Mouse (Mus musculus) heart, embryonic 11.5 days (tissue): Measurements from ENCODE around the gene Fam107b. TPM values are rescaled to one million over a fixed set of nuclear protein-coding genes. Genes with fewer than 3 reads are reported as not detected.
A peak's percentile ranks its signal among the peaks of the same experiment; 100 is the strongest.

ENCODE experiments used
- ATAC-seq: fragments of 200-750 bp; cut with Nextera tagmentation; replicated peaks from 2 replicates; pipeline ENCODE4 v1.8.0; 2017; ENCODE audit warnings: moderate library complexity; ENCODE audit not compliant: insufficient number of reproducible peaks, low FRiP score, low TSS enrichment
- H3K27ac ChIP-seq: fragments of 300-500 bp; sonication (generic); 2 replicates; pipeline ENCODE4 v1.5.1; 2014; ENCODE audit warnings: mild to moderate bottlenecking, low read depth, low read length
- H3K27me3 ChIP-seq: fragments of 300-500 bp; sonication (generic); 2 replicates; pipeline ENCODE4 v1.6.1; 2014; ENCODE audit warnings: mild to moderate bottlenecking, low read length, mixed read lengths; ENCODE audit not compliant: control insufficient read depth, insufficient read depth
- H3K36me3 ChIP-seq: fragments of 300-500 bp; sonication (generic); 2 replicates; pipeline ENCODE4 v1.6.1; 2014; ENCODE audit warnings: mild to moderate bottlenecking, low read length, moderate library complexity, mixed read lengths; ENCODE audit not compliant: control insufficient read depth, insufficient read depth
- H3K4me1 ChIP-seq: fragments of 300-500 bp; sonication (generic); 2 replicates; pipeline ENCODE4 v1.6.1; 2014; ENCODE audit warnings: low read length; ENCODE audit not compliant: control insufficient read depth, insufficient read depth
- H3K4me2 ChIP-seq: fragments of 300-500 bp; sonication (generic); 2 replicates; pipeline ENCODE4 v1.6.1; 2014; ENCODE audit warnings: mild to moderate bottlenecking, moderate library complexity
- H3K4me3 ChIP-seq: fragments of 300-500 bp; sonication (generic); 2 replicates; pipeline ENCODE4 v1.5.1; 2014; ENCODE audit warnings: low read depth, low read length
- H3K9ac ChIP-seq: fragments of 300-500 bp; sonication (generic); 2 replicates; pipeline ENCODE4 v1.6.1; 2014; ENCODE audit warnings: mild to moderate bottlenecking, low read depth, low read length, moderate library complexity
- H3K9me3 ChIP-seq: fragments of 300-500 bp; sonication (generic); replicated peaks from 2 replicates; pipeline ENCODE4 v1.6.1; 2016; ENCODE audit warnings: low read length; ENCODE audit not compliant: control insufficient read depth
- WGBS: fragments of 180-500 bp; shearing (Covaris S2); extraction: QIAGEN DNeasy Blood & Tissue Kit; methylation state at CpG from one replicate; pipeline ENCODE4 v1.1.7; 2014; ENCODE audit not compliant: insufficient replicate concordance; 5-methylcytosine and 5-hydroxymethylcytosine counted together
- polyA plus RNA-seq: library from polyadenylated mRNA; unstranded; fragments of >200 nt; fragmentation: Nextera tagmentation; extraction: Ambion mirVana; gene quantifications from 2 replicates; pipeline ENCODE4 v1.2.1, GENCODE M21; 2014

The Fam107b gene
- polyA plus RNA-seq, 1 experiment from 2014 or later: 34.6 TPM

DNA sequence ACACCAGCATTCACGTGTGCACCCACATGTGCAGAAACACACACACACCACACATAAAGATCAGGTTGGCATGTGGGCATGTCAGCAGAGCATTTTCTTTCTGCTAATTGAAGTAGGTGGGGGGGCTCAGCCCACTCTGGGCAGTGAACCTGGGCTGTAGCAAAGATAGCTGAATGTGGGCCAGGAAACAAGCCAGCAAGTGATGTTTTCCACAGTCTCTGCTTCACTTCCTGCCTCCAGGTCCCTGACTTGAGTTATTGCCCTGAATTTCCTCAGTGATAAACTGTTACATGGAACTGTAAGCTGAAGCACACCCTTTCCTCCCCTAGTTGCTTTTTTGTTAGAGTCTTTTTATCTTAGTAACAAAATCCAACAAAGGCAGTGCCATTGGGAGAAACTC lies 6.1 kb downstream of the Fam107b start:
- Histone ChIP-seq H3K4me1 (no peaks in the 10 kb centered on the region), H3K9ac (no peak overlapping the region), H3K36me3 (no peaks in the 10 kb centered on the region), H3K27ac (no peak overlapping the region), H3K9me3 (no peaks in the 10 kb centered on the region), H3K4me2 (no peak overlapping the region), H3K4me3 (no peak overlapping the region), H3K27me3 (no peaks in the 10 kb centered on the region)
- WGBS: 83% methylated on average over 1 of the region's 1 CpGs
- ATAC-seq: 0 out of 2 replicates have a peak, but pooled peaks have one; percentile 10

DNA sequence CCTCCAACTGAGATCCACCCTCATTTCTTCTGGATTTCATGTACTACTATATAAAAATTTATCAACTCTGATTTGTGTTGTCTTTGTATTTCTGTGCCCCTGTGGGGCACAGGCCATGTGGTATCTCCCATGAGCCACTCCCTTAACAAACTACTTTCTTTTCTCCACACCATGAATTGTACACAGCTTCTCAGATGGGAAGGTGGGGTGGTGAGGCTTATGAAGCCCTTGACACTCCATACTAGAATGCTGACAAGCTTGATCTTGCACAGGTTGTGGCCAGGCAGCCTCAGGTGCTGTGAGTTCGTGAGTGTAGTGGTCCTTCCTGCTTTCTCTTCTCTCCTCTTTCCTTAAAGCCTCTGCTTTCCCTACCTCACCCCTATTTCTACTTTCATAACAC lies 6.9 kb downstream of the Fam107b start:
- Histone ChIP-seq H3K4me3 (no peak overlapping the region), H3K4me1 (no peaks in the 10 kb centered on the region), H3K36me3 (no peaks in the 10 kb centered on the region), H3K9me3 (no peaks in the 10 kb centered on the region), H3K27me3 (no peaks in the 10 kb centered on the region), H3K9ac (no peak overlapping the region), H3K27ac (no peak overlapping the region), H3K4me2 (no peak overlapping the region)
- ATAC-seq: no peak
- WGBS: 50% methylated on average over 1 of the region's 1 CpGs

DNA sequence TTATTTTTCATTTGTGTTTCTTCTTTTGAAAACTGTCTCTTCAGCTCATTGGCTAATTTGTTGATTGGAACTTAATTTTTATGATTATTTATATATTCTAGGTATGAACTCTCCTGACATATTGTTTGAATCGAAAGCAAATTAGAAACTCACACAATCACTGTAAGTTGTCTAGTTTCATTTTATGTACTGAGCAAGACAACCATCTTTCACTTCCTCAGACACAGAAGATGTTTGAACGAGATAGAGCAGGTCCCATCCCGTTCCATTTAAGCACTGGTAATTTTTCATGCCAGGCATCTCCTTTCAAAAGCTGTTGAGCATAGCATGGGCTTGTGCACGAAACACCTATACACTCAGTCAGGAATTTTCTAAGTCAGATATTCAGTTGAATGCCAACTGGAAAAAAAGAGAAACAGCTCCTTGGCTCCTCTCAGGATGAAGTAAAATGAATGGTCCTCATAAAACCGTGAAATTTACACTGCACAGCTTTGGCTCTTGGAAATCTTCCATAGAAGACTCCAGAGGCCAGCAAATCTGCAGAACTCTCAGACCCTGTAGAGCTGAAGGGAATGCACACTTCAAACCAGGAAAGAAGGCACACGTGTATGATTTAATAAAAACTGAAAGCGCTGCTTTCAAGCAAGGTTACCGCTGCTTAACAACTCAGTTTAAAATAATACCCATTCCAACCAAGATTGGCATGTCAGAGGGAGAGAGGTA lies 8.1 kb downstream of the Fam107b start:
- H3K36me3 ChIP-seq: no peaks in the 10 kb centered on the region
- WGBS: 77% methylated on average over 8 of the region's 8 CpGs
- H3K4me1 ChIP-seq: no peaks in the 10 kb centered on the region
- no peak for ATAC-seq
- H3K9ac ChIP-seq: no peak overlapping the region
- no peak overlapping the region for H3K27ac ChIP-seq
- no peaks in the 10 kb centered on the region for H3K27me3 ChIP-seq
- no peak overlapping the region for H3K4me2 ChIP-seq
- no peak overlapping the region for H3K4me3 ChIP-seq
- no peaks in the 10 kb centered on the region for H3K9me3 ChIP-seq

DNA sequence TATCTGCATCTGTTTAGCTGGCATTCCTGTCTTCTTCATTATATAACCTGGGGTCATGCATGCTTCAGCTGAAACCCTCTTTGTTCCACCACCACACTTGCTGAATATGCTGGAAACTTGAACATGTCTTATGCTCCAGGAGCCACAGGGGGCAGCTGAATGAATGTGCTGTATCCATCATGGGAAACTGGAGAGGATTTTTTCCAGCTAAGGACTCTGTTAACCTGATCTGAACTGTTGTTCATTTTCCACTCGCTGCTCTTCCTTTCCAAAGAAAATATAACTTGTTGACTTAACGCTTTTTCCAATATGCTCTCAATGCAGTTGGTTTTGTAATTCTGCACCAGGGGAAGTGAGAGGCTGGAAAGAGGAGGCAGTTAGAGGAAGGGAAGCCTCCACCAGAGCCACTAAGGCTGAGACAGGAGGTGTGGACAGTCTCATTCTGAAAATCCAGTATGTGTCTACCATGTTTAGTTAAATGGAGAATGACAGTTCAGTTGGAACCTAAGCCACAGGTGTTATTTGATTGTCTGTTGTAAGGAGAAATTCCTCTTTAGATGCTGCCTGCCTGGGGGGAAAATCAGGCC lies 9.1 kb downstream of the Fam107b start:
- ATAC-seq: no peak
- Histone ChIP-seq H3K27ac (no peak overlapping the region), H3K9ac (no peak overlapping the region), H3K36me3 (no peaks in the 10 kb centered on the region), H3K4me2 (no peak overlapping the region), H3K27me3 (no peaks in the 10 kb centered on the region), H3K9me3 (no peaks in the 10 kb centered on the region), H3K4me3 (no peak overlapping the region), H3K4me1 (no peaks in the 10 kb centered on the region)
- WGBS: 49% methylated on average over 2 of the region's 2 CpGs

DNA sequence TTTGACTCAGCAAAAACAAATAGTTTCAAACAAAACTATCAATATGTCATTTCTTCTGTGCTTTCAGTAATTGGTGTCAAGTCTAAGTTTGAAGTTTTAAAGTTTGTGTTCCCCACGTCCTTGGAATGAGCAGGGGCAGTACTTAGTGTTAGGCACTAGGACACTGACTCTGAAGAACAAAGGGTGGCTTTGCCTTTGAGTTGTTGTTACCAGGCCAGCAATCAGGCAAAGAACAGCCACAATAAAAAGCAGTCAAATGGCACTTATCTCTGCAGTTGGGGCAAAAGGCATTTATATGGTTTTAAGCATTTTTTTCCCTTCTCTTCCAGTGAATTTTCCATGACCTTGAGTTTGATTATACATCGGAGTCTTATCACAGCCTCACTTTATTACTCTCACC lies 12.5 kb downstream of the Fam107b start:
- no peak for ATAC-seq
- Histone ChIP-seq H3K27me3 (no peaks in the 10 kb centered on the region), H3K9ac (no peak overlapping the region), H3K27ac (no peak overlapping the region), H3K4me1 (no peaks in the 10 kb centered on the region), H3K4me3 (no peak overlapping the region), H3K36me3 (no peaks in the 10 kb centered on the region), H3K9me3 (no peaks in the 10 kb centered on the region), H3K4me2 (no peak overlapping the region)
- 72% methylated on average over 2 of the region's 2 CpGs for WGBS

DNA sequence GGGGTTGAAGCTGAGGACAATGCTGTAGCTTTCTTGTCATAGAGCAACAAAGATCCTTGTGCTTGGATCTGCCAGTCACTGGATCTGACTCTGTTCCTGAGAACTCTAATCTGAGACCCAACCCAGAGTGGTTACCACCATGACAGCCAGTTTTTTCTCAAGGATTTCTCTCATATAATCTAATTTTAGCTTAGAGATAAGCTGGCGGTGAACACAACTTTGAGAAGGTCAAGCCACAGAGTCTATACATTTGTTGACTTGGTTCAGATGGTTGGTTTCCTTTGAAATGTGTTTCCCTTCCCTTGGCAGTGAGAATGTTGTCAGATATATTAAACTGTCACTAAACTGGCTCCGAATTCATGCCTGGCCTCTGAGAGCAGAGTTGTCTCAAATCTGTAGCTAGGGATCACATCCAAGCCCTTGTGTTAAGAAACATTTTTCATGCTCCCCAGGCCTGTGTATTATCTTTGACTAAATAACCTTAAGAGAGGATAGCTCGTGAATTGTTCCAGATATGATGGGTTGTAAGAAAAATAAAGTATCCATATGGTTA lies 15.0 kb downstream of the Fam107b start:
- Histone ChIP-seq H3K4me3 (no peak overlapping the region), H3K9me3 (no peaks in the 10 kb centered on the region), H3K4me2 (no peak overlapping the region), H3K27me3 (no peaks in the 10 kb centered on the region), H3K9ac (no peak overlapping the region), H3K27ac (no peak overlapping the region), H3K4me1 (no peaks in the 10 kb centered on the region), H3K36me3 (no peaks in the 10 kb centered on the region)
- ATAC-seq: no peak
- 51% methylated on average over 3 of the region's 3 CpGs for WGBS

DNA sequence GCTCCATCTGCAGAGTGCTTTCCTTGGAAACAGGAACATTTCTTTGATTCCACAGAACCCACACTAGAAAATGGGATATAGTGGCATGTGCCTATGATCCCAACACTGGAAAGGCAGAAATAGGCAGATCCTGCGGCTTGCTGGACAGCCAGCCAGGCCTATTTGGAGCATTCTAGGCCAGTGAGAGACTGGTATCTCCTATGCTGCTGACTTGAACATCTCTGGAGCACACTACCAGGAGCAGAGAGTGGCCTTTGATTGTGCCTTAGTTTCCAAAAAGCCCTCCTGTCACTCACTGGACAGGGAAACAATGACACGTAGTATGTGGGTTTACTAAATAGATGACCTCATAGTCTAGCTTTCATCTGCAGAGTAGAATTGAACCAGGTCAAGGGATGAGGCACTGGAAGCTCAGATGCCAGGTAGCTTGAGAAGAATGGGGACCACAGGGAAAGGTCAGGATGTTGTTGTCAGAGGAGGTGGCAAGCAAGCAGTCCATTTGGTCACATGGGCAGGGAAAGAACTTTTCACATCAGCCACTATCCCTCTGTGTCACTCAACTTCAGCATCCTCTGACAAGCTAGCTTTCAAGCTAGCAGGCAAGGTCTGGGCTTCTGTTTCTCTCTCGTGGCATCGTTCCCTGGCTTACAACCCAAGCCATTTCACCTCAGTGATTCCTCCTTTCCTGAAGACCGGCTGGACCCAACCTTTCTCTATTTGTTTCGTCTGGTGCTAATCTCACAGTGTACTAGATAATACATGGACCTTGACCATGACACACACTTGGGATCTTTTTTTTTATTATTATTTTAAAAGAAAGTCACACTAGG lies 20.0 kb downstream of the Fam107b start:
- Histone ChIP-seq H3K4me1 (no peaks in the 10 kb centered on the region), H3K27ac (no peak overlapping the region), H3K27me3 (no peaks in the 10 kb centered on the region), H3K9me3 (no peaks in the 10 kb centered on the region), H3K4me3 (no peak overlapping the region), H3K4me2 (no peak overlapping the region), H3K36me3 (no peaks in the 10 kb centered on the region), H3K9ac (no peak overlapping the region)
- no peak for ATAC-seq
- 79% methylated on average over 6 of the region's 6 CpGs for WGBS

DNA sequence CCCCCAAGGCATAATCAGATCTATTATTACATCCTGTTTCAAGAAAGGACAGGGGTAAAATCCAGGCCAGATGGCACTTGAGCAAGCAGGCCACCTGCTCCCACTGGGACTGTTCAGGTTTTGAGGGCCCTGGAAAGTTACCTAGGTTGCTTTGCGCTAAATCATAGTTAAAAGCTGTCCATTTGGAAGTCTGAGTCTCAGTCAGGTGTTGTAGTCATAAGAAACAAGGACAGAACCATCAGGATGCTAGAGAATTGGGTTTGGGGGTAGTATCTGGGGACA lies 20.6 kb downstream of the Fam107b start:
- H3K4me3 ChIP-seq: no peak overlapping the region
- H3K4me2 ChIP-seq: no peak overlapping the region
- ATAC-seq: no peak
- WGBS: 86% methylated on average over 1 of the region's 1 CpGs
- no peaks in the 10 kb centered on the region for H3K27me3 ChIP-seq
- no peaks in the 10 kb centered on the region for H3K9me3 ChIP-seq
- H3K9ac ChIP-seq: no peak overlapping the region
- no peak overlapping the region for H3K27ac ChIP-seq
- H3K4me1 ChIP-seq: no peaks in the 10 kb centered on the region
- no peaks in the 10 kb centered on the region for H3K36me3 ChIP-seq
